Mouse (Mus musculus) liver, embryonic 13.5 days (tissue): ENCODE results near the gene Ror1. TPM values are rescaled to one million over a fixed set of nuclear protein-coding genes. Genes with fewer than 3 reads are reported as not detected.

Experiments used
- ATAC-seq: fragments of 200-750 bp; cut with Nextera tagmentation; 2 replicates; pipeline ENCODE4 v1.8.0; 2017; ENCODE audit warnings: low read depth, mild to moderate bottlenecking, moderate number of reproducible peaks, moderate library complexity
- DNase-seq: peaks from one replicate; pipeline ENCODE4 v3.0.0; 2022
- H3K27ac ChIP-seq: fragments of 300-500 bp; sonication (generic); 2 replicates; pipeline ENCODE4 v1.5.1; 2015; ENCODE audit warnings: moderate library complexity, mild to moderate bottlenecking, inconsistent platforms
- H3K27me3 ChIP-seq: fragments of 300-500 bp; sonication (generic); 2 replicates; pipeline ENCODE4 v1.6.1; 2015; ENCODE audit warnings: mild to moderate bottlenecking, inconsistent platforms
- H3K36me3 ChIP-seq: fragments of 300-500 bp; sonication (generic); 2 replicates; pipeline ENCODE4 v1.6.1; 2015; ENCODE audit warnings: mild to moderate bottlenecking, inconsistent platforms
- H3K4me1 ChIP-seq: fragments of 300-500 bp; sonication (generic); replicated peaks from 2 replicates; pipeline ENCODE4 v1.6.1; 2015; ENCODE audit warnings: inconsistent platforms
- H3K4me2 ChIP-seq: fragments of 300-500 bp; sonication (generic); 2 replicates; pipeline ENCODE4 v1.6.1; 2015; ENCODE audit warnings: inconsistent platforms, mild to moderate bottlenecking, moderate library complexity
- H3K4me3 ChIP-seq: fragments of 300-500 bp; sonication (generic); replicated peaks from 2 replicates; pipeline ENCODE4 v1.5.1; 2015; ENCODE audit warnings: mild to moderate bottlenecking, inconsistent platforms
- H3K9ac ChIP-seq: fragments of 300-500 bp; sonication (generic); 2 replicates; pipeline ENCODE4 v1.6.1; 2015; ENCODE audit warnings: mild to moderate bottlenecking, inconsistent platforms
- H3K9me3 ChIP-seq: fragments of 300-500 bp; sonication (generic); replicated peaks from 2 replicates; pipeline ENCODE4 v1.6.1; 2016; ENCODE audit warnings: inconsistent platforms
- WGBS: fragments of 180-500 bp; shearing (Covaris S2); methylation state at CpG from one replicate; pipeline ENCODE4 v1.1.7; 2015; ENCODE audit not compliant: insufficient replicate concordance; 5-methylcytosine and 5-hydroxymethylcytosine counted together
- polyA plus RNA-seq: library from polyadenylated mRNA; unstranded; fragments of >200 nt; fragmentation: Nextera tagmentation; extraction: Ambion mirVana; gene quantifications from 2 replicates; pipeline ENCODE4 v1.2.1, GENCODE M21; 2015

The Ror1 gene
- polyA plus RNA-seq, 1 experiment from 2014 or later = 0.36 TPM

- H3K4me3 ChIP-seq = no peak overlapping the region
- DNase-seq (no peak), ATAC-seq (no peak)
- H3K9ac ChIP-seq = no peak overlapping the region
- no peaks in the 10 kb centered on the region for H3K27me3 ChIP-seq
- no peak overlapping the region for H3K4me2 ChIP-seq
- H3K9me3 ChIP-seq = no peaks in the 10 kb centered on the region
- H3K4me1 ChIP-seq = 0 out of 2 replicates have a peak, but pooled peaks cover 7% of the 10 kb centered on the region
- no peaks in the 10 kb centered on the region for H3K36me3 ChIP-seq
- 65% methylated on average over 4 of the region's 4 CpGs for WGBS
- no peak overlapping the region for H3K27ac ChIP-seq
Observed at GRCm38 (mm10) chr4:100373780-100374179, 278.2 kb downstream of the Ror1 start.

GRCm38 (mm10) chr4:100375286-100375685 lies 279.7 kb downstream of the Ror1 start:
- WGBS = 72% methylated on average over 5 of the region's 5 CpGs
- no peaks in the 10 kb centered on the region for H3K9me3 ChIP-seq
- no peak overlapping the region for H3K4me2 ChIP-seq
- ATAC-seq (no peak), DNase-seq (no peak)
- no peaks in the 10 kb centered on the region for H3K27me3 ChIP-seq
- no peak overlapping the region for H3K9ac ChIP-seq
- no peak overlapping the region for H3K27ac ChIP-seq
- no peak overlapping the region for H3K4me3 ChIP-seq
- no peaks in the 10 kb centered on the region for H3K36me3 ChIP-seq
- 0 out of 2 replicates have a peak, but pooled peaks cover 4% of the 10 kb centered on the region for H3K4me1 ChIP-seq

GRCm38 (mm10) chr4:100376163-100376562 lies 280.6 kb downstream of the Ror1 start:
- H3K9ac ChIP-seq = no peak overlapping the region
- DNase-seq (no peak), ATAC-seq (no peak)
- no peak overlapping the region for H3K27ac ChIP-seq
- 59% methylated on average over 6 of the region's 6 CpGs for whole genome bisulfite sequencing
- H3K4me2 ChIP-seq = no peak overlapping the region
- H3K4me1 ChIP-seq = 0 out of 2 replicates have a peak, but pooled peaks cover 4% of the 10 kb centered on the region
- no peaks in the 10 kb centered on the region for H3K27me3 ChIP-seq
- H3K4me3 ChIP-seq = no peak overlapping the region
- H3K36me3 ChIP-seq = no peaks in the 10 kb centered on the region
- H3K9me3 ChIP-seq = no peaks in the 10 kb centered on the region

- DNase-seq = no peak
- Histone ChIP-seq H3K4me3 (no peak overlapping the region), H3K36me3 (no peaks in the 10 kb centered on the region), H3K4me1 (0 out of 2 replicates have a peak, but pooled peaks cover 4% of the 10 kb centered on the region), H3K9me3 (no peaks in the 10 kb centered on the region), H3K27me3 (no peaks in the 10 kb centered on the region), H3K9ac (no peak overlapping the region), H3K4me2 (no peak overlapping the region), H3K27ac (no peak overlapping the region)
- ATAC-seq = 0 out of 2 replicates have a peak, but pooled peaks have one; percentile 41
- WGBS = 46% methylated on average over 3 of the region's 3 CpGs
Observed at GRCm38 (mm10) chr4:100377231-100377630, 281.6 kb downstream of the Ror1 start.

- H3K4me3 ChIP-seq = no peak overlapping the region
- H3K9ac ChIP-seq = no peak overlapping the region
- DNase-seq = no peak
- no peak overlapping the region for H3K4me2 ChIP-seq
- H3K9me3 ChIP-seq = no peaks in the 10 kb centered on the region
- no peak for ATAC-seq
- 58% methylated on average over 4 of the region's 4 CpGs for WGBS
- no peak overlapping the region for H3K27ac ChIP-seq
- H3K4me1 ChIP-seq = 0 out of 2 replicates have a peak, but pooled peaks cover 4% of the 10 kb centered on the region
- no peaks in the 10 kb centered on the region for H3K27me3 ChIP-seq
- no peaks in the 10 kb centered on the region for H3K36me3 ChIP-seq
Observed at GRCm38 (mm10) chr4:100377996-100378395, 282.4 kb downstream of the Ror1 start.

GRCm38 (mm10) chr4:100381760-100382159 lies 286.2 kb downstream of the Ror1 start:
- Histone ChIP-seq H3K4me3 (no peak overlapping the region), H3K9ac (no peak overlapping the region), H3K36me3 (no peaks in the 10 kb centered on the region), H3K27me3 (no peaks in the 10 kb centered on the region), H3K4me2 (no peak overlapping the region), H3K4me1 (0 out of 2 replicates have a peak, but pooled peaks cover 2% of the 10 kb centered on the region), H3K27ac (no peak overlapping the region), H3K9me3 (no peaks in the 10 kb centered on the region)
- DNase-seq (no peak), ATAC-seq (no peak)
- WGBS = 58% methylated on average over 4 of the region's 4 CpGs

- Histone ChIP-seq H3K9ac (no peak overlapping the region), H3K4me3 (no peak overlapping the region), H3K36me3 (no peaks in the 10 kb centered on the region), H3K9me3 (no peaks in the 10 kb centered on the region), H3K4me2 (no peak overlapping the region), H3K4me1 (no peaks in the 10 kb centered on the region), H3K27me3 (no peaks in the 10 kb centered on the region), H3K27ac (no peak overlapping the region)
- 52% methylated on average over 5 of the region's 5 CpGs for WGBS
- ATAC-seq = no peak
- no peak for DNase-seq
Observed at GRCm38 (mm10) chr4:100386272-100386988, 290.8 kb downstream of the Ror1 start.

- Histone ChIP-seq H3K4me3 (no peak overlapping the region), H3K4me1 (no peaks in the 10 kb centered on the region), H3K27me3 (no peaks in the 10 kb centered on the region), H3K36me3 (no peaks in the 10 kb centered on the region), H3K9me3 (no peaks in the 10 kb centered on the region), H3K9ac (no peak overlapping the region), H3K4me2 (no peak overlapping the region), H3K27ac (no peak overlapping the region)
- DNase-seq = no peak
- 75% methylated on average over 6 of the region's 6 CpGs for WGBS
- no peak for ATAC-seq
Observed at GRCm38 (mm10) chr4:100390436-100390835, 294.8 kb downstream of the Ror1 start.

GRCm38 (mm10) chr4:100391021-100391420 lies 295.4 kb downstream of the Ror1 start:
- no peak for ATAC-seq
- Histone ChIP-seq H3K36me3 (no peaks in the 10 kb centered on the region), H3K4me3 (no peak overlapping the region), H3K4me2 (no peak overlapping the region), H3K9ac (no peak overlapping the region), H3K4me1 (no peaks in the 10 kb centered on the region), H3K9me3 (no peaks in the 10 kb centered on the region), H3K27ac (no peak overlapping the region), H3K27me3 (no peaks in the 10 kb centered on the region)
- WGBS = 67% methylated on average over 6 of the region's 6 CpGs
- DNase-seq = no peak

GRCm38 (mm10) chr4:100393374-100394061 lies 297.9 kb downstream of the Ror1 start:
- no peak overlapping the region for H3K4me2 ChIP-seq
- H3K9ac ChIP-seq = no peak overlapping the region
- no peaks in the 10 kb centered on the region for H3K27me3 ChIP-seq
- H3K4me1 ChIP-seq = no peaks in the 10 kb centered on the region
- no peaks in the 10 kb centered on the region for H3K36me3 ChIP-seq
- 68% methylated on average over 12 of the region's 12 CpGs for WGBS
- H3K27ac ChIP-seq = no peak overlapping the region
- H3K4me3 ChIP-seq = no peak overlapping the region
- ATAC-seq (no peak), DNase-seq (no peak)
- no peaks in the 10 kb centered on the region for H3K9me3 ChIP-seq

- Histone ChIP-seq H3K9me3 (no peaks in the 10 kb centered on the region), H3K27ac (no peak overlapping the region), H3K4me1 (no peaks in the 10 kb centered on the region), H3K4me3 (no peak overlapping the region), H3K4me2 (no peak overlapping the region), H3K36me3 (no peaks in the 10 kb centered on the region), H3K27me3 (no peaks in the 10 kb centered on the region), H3K9ac (no peak overlapping the region)
- no peak for DNase-seq
- no peak for ATAC-seq
- WGBS = 73% methylated on average over 4 of the region's 4 CpGs
Observed at GRCm38 (mm10) chr4:100395407-100395806, 299.8 kb downstream of the Ror1 start.
